Mouse (Mus musculus): ENCODE measurements around the gene Fam50b.

DNA sequence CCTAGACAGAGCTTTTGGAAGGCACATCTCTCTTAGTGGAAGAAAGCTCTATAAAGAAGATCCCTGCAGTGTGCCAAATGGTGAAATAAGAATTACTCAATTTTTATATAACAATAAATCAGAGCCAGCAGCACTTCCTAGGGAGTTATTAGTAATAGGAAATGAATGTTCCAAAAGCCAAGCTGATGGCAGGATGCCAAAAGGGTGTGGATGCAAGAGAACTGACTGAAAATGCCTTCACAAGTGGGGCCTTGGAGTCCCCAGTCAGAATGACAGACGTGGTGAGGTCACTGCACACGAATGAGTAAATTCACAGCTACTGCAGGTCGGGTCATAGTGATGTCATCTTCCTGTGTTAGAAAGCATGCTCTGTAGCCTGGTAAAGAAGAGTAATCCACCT, 25.7 kb upstream of the Fam50b start:
- TF ChIP-seq CTCF (IDR thresholded peaks at IDR 0.05; ENCODE audit: extremely low read depth, insufficient read length, insufficient replicate concordance, low read depth, low read length) (no peak), POLR2A (IDR thresholded peaks at IDR 0.05; ENCODE audit: low read depth, low read length) (no peak)
